Mouse (Mus musculus) stomach, embryonic 16.5 days (tissue): ENCODE measurements around the gene Frmd8. TPM values are rescaled to one million over a fixed set of nuclear protein-coding genes. Genes with fewer than 3 reads are reported as not detected.

ENCODE experiments used
- ATAC-seq: fragments of 200-750 bp; cut with Nextera tagmentation; 2 replicates; pipeline ENCODE4 v1.8.0; 2017; ENCODE audit warnings: moderate number of reproducible peaks, moderate TSS enrichment; ENCODE audit not compliant: insufficient read depth, low FRiP score
- H3K27ac ChIP-seq: fragments of 300-500 bp; sonication (generic); 2 replicates; pipeline ENCODE4 v1.5.1; 2014; ENCODE audit warnings: low read length
- H3K27me3 ChIP-seq: fragments of 300-500 bp; sonication (generic); 2 replicates; pipeline ENCODE4 v1.6.1; 2014; ENCODE audit warnings: low read length, control low read depth, mixed read lengths; ENCODE audit not compliant: control insufficient read depth, insufficient read depth
- H3K36me3 ChIP-seq: fragments of 300-500 bp; sonication (generic); 2 replicates; pipeline ENCODE4 v1.6.1; 2014; ENCODE audit warnings: low read length; ENCODE audit not compliant: control insufficient read depth, insufficient read depth
- H3K4me1 ChIP-seq: fragments of 300-500 bp; sonication (generic); 2 replicates; pipeline ENCODE4 v1.6.1; 2014; ENCODE audit warnings: low read length, control low read depth, mixed read lengths; ENCODE audit not compliant: control insufficient read depth, insufficient read depth
- H3K4me2 ChIP-seq: fragments of 300-500 bp; sonication (generic); 2 replicates; pipeline ENCODE4 v1.6.1; 2014; ENCODE audit warnings: low read depth, low read length, mixed read lengths
- H3K4me3 ChIP-seq: fragments of 300-500 bp; sonication (generic); replicated peaks from 2 replicates; pipeline ENCODE4 v1.5.1; 2014; ENCODE audit warnings: mild to moderate bottlenecking, low read length
- H3K9ac ChIP-seq: fragments of 300-500 bp; sonication (generic); 2 replicates; pipeline ENCODE4 v1.6.1; 2014; ENCODE audit warnings: low read length
- H3K9me3 ChIP-seq: fragments of 300-500 bp; sonication (generic); replicated peaks from 2 replicates; pipeline ENCODE4 v1.6.1; 2016; ENCODE audit warnings: low read length, control low read depth; ENCODE audit not compliant: control insufficient read depth
- WGBS: fragments of 180-500 bp; shearing (Covaris S2); extraction: QIAGEN DNeasy Blood & Tissue Kit; methylation state at CpG from one replicate; pipeline ENCODE4 v1.1.7; 2014; 5-methylcytosine and 5-hydroxymethylcytosine counted together
- polyA plus RNA-seq: library from polyadenylated mRNA; unstranded; fragments of >200 nt; fragmentation: Nextera tagmentation; extraction: Ambion mirVana; gene quantifications from 2 replicates; pipeline ENCODE4 v1.2.1, GENCODE M21; 2015

The Frmd8 gene
- polyA plus RNA-seq, 1 experiment from 2014 or later = 29.5 TPM

- Histone ChIP-seq H3K27me3 (no peaks in the 10 kb centered on the region), H3K27ac (peak overlapping the region; percentile 100), H3K4me2 (peak overlapping the region; percentile 70), H3K4me3 (peak overlapping the region; percentile 42), H3K4me1 (peaks cover 35% of the 10 kb centered on the region), H3K36me3 (no peaks in the 10 kb centered on the region), H3K9me3 (no peaks in the 10 kb centered on the region), H3K9ac (peak overlapping the region; percentile 77)
- no peak for ATAC-seq
- under 1% methylated on average over 16 of the region's 16 CpGs for WGBS
Observed at GRCm38 (mm10) chr19:5803881-5804279, 71.2 kb downstream of the Frmd8 start.

GRCm38 (mm10) chr19:5803041-5803880 is 71.8 kb downstream of the Frmd8 start:
- Histone ChIP-seq H3K4me2 (peak overlapping the region; percentile 82), H3K36me3 (no peaks in the 10 kb centered on the region), H3K9ac (peak overlapping the region; percentile 91), H3K4me3 (peak overlapping the region; percentile 97), H3K27me3 (no peaks in the 10 kb centered on the region), H3K27ac (peak overlapping the region; percentile 100), H3K4me1 (peaks cover 35% of the 10 kb centered on the region), H3K9me3 (no peaks in the 10 kb centered on the region)
- peak; percentile 96 for ATAC-seq
- WGBS = under 1% methylated on average over 67 of the region's 67 CpGs

DNA sequence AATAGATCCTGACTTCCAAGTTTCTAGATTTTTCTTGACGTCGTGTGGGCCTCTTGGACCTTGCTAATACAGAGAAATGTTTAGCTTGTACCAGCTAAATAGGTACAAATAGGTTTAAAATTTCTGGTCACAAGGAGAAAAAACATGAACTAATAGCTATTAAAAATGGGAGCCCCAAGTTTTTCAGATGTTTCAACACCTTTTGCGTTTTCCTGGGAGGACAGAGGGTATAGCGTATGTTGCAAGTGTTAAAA is 72.4 kb downstream of the Frmd8 start:
- peak overlapping the region; percentile 97 for H3K4me3 ChIP-seq
- H3K4me2 ChIP-seq = peak overlapping the region; percentile 82
- H3K9ac ChIP-seq = peak overlapping the region; percentile 91
- no peaks in the 10 kb centered on the region for H3K9me3 ChIP-seq
- H3K27ac ChIP-seq = peak overlapping the region; percentile 100
- no peak for ATAC-seq
- no peaks in the 10 kb centered on the region for H3K27me3 ChIP-seq
- no peaks in the 10 kb centered on the region for H3K36me3 ChIP-seq
- H3K4me1 ChIP-seq = peaks cover 34% of the 10 kb centered on the region
- under 1% methylated on average over 4 of the region's 4 CpGs for WGBS

- Histone ChIP-seq H3K36me3 (peaks cover under 1% of the 10 kb centered on the region; the same call in 1 of the 2 replicates), H3K4me1 (peaks cover 29% of the 10 kb centered on the region), H3K4me3 (peak overlapping the region; percentile 97), H3K9ac (peak overlapping the region; percentile 91), H3K27ac (peak overlapping the region; percentile 100), H3K9me3 (no peaks in the 10 kb centered on the region), H3K4me2 (peak overlapping the region; percentile 98), H3K27me3 (no peaks in the 10 kb centered on the region)
- ATAC-seq = peak; percentile 23; the same call in 1 of the 2 replicates
- WGBS = under 1% methylated on average over 25 of the region's 25 CpGs
Observed at GRCm38 (mm10) chr19:5802011-5802786, 72.9 kb downstream of the Frmd8 start.

- H3K4me2 ChIP-seq = peak overlapping the region; percentile 98
- H3K9me3 ChIP-seq = no peaks in the 10 kb centered on the region
- H3K27me3 ChIP-seq = no peaks in the 10 kb centered on the region
- H3K9ac ChIP-seq = peak overlapping the region; percentile 99
- H3K36me3 ChIP-seq = peaks cover 7% of the 10 kb centered on the region
- H3K4me1 ChIP-seq = peaks cover 29% of the 10 kb centered on the region
- peak overlapping the region; percentile 95 for H3K27ac ChIP-seq
- no peak for ATAC-seq
- WGBS = 1% methylated on average over 3 of the region's 3 CpGs
- peak overlapping the region; percentile 97 for H3K4me3 ChIP-seq
Observed at GRCm38 (mm10) chr19:5801432-5801964, 73.6 kb downstream of the Frmd8 start.

DNA sequence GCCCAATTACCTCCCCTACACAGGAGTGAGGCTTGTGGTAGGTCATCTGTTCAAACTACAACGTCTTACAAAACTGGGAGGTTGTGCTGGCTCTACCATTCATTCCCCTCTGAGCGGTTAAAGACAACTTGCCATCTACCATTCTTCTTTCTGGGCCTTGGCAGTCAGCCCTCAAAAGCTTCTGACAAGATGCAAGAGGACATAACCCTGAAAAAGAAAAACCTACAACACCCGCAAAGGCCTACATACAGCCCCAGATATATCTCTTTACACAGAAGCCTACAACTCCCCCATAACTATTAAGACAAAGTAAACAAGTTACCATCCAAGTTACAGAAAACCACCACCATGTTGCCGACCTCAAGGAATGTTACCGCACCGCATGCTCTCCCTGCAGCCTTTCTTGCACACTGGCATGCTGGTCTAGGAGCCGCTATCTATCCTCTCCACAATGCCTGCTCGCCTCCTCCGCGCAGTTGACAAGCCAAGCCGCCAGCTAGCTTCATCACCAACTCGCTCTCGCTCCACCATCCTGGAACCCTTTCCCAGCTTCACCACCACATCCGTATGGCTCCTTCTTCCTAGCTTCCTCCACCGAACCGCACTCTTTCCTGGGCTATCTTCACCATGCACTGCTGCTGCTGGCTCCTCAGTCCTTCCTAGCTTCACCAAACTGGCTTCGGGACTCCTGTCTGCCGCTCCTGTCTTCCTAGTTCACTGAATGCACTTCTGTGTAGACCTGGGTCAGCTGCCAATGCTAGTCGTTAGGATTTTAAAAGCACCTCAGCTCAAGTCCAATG is 74.2 kb downstream of the Frmd8 start:
- Histone ChIP-seq H3K27ac (peak overlapping the region; percentile 95), H3K9me3 (no peaks in the 10 kb centered on the region), H3K4me2 (peak overlapping the region; percentile 98), H3K4me1 (peaks cover 29% of the 10 kb centered on the region), H3K4me3 (peak overlapping the region; percentile 97), H3K36me3 (peaks cover 14% of the 10 kb centered on the region), H3K9ac (peak overlapping the region; percentile 99), H3K27me3 (no peaks in the 10 kb centered on the region)
- no peak for ATAC-seq
- WGBS = under 1% methylated on average over 19 of the region's 19 CpGs

DNA sequence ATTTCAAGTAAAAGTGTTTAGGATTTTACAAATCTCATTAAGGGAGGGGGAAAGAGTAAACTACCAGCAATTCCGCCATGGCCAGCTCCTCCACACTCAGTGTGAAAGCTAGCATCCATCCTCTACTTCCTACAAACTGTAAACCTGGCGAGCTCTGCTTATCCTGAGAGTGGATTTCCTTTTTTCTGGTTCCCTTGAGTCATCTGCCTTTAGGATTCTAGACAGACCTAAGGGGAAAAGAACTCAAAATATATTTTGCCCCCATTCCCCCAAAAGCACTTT is 74.8 kb downstream of the Frmd8 start:
- H3K4me2 ChIP-seq = peak overlapping the region; percentile 98
- no peaks in the 10 kb centered on the region for H3K9me3 ChIP-seq
- H3K27ac ChIP-seq = peak overlapping the region; percentile 95
- peak overlapping the region; percentile 97 for H3K4me3 ChIP-seq
- peak overlapping the region; percentile 99 for H3K9ac ChIP-seq
- peaks cover 33% of the 10 kb centered on the region for H3K4me1 ChIP-seq
- ATAC-seq = no peak
- no peaks in the 10 kb centered on the region for H3K27me3 ChIP-seq
- WGBS = 1% methylated on average over 2 of the region's 2 CpGs
- peaks cover 17% of the 10 kb centered on the region for H3K36me3 ChIP-seq
